In genomic region chr13:73434687-73435086, GRCm38 (mm10) we compare ENCODE assay signal across 24 mouse cellular contexts. TPM values are rescaled to one million over a fixed set of nuclear protein-coding genes. Genes with fewer than 3 reads are reported as not detected.
DNase-seq lines count a peak whose midpoint lies in the region; ATAC-seq and TF ChIP-seq lines count a peak whose summit lies in the region.
"Had no signal": no experiment of that assay in that cellular context is flagged by ENCODE, and none has a peak within 500 bp of the region (broad histone marks: within the 10 kb centered on the region; RNA-seq: fewer than 3 reads in every experiment).

No protein-coding gene starts in this region.

- no peak for TF ChIP-seq RAD21 in CH12.LX (IDR thresholded peaks at IDR 0.05; ENCODE audit: low read depth, low read length)

- no peaks in the 10 kb centered on the region for H3K9me3 ChIP-seq in liver, embryonic 13.5 days (replicated peaks)
- H3K9me3 ChIP-seq in CH12.LX (replicated peaks; ENCODE audit: low read length) = no peaks in the 10 kb centered on the region
- no peaks in the 10 kb centered on the region for H3K9me3 ChIP-seq in hindbrain, embryonic 11.5 days (ENCODE audit: control insufficient read depth, low read length)
- H3K9me3 ChIP-seq: embryonic facial prominence, embryonic 12.5 days; megakaryocyte, embryonic 14.5 days; neural tube, embryonic 15.5 days had no signal

- 62% methylated on average over 5 of the region's 5 CpGs for WGBS in liver, embryonic 13.5 days (ENCODE audit: insufficient replicate concordance)
- WGBS in hindbrain, embryonic 11.5 days = 92% methylated on average over 5 of the region's 5 CpGs

- H3K4me1 ChIP-seq in liver, embryonic 13.5 days (replicated peaks) = peaks cover 70% of the 10 kb centered on the region
- H3K4me1 ChIP-seq in CH12.LX (ENCODE audit: control insufficient read depth in 1 of 2, insufficient read depth in 2 of 2) = peaks cover 10 to 23% of the 10 kb centered on the region in 2 experiments
- H3K4me1 ChIP-seq in hindbrain, embryonic 11.5 days (replicated peaks; ENCODE audit: control insufficient read depth, insufficient read depth, low read length) = no peaks in the 10 kb centered on the region
- H3K4me1 ChIP-seq: embryonic facial prominence, embryonic 12.5 days; neural tube, embryonic 15.5 days had no signal

- no peaks in the 10 kb centered on the region for H3K36me3 ChIP-seq in liver, embryonic 13.5 days
- no peaks in the 10 kb centered on the region for H3K36me3 ChIP-seq in CH12.LX (replicated peaks in 1 of 2; ENCODE audit: control insufficient read depth in 1 of 2, insufficient read depth in 1 of 2, low read length in 1 of 2)
- H3K36me3 ChIP-seq in hindbrain, embryonic 11.5 days (ENCODE audit: control insufficient read depth, insufficient read depth, low read length) = no peaks in the 10 kb centered on the region
- H3K36me3 ChIP-seq: embryonic facial prominence, embryonic 12.5 days; neural tube, embryonic 15.5 days had no signal

- in situ Hi-C loops in CH12.LX (cut with MboI; ENCODE audit: low pct_ligation_motif_present, low pct_unique_long_range_greater_than_20kb, low sequenced_read_pairs) = loop anchor here (5.0 kb wide), 1 partner anchor 73 kb away; no protein-coding TSS in a partner anchor

- no peak for TF ChIP-seq CTCF in CH12.LX (conservative IDR thresholded peaks at IDR 0.05 in 1 of 2, IDR thresholded peaks at IDR 0.05 in 1 of 2; ENCODE audit: low read depth in 2 of 2, low read length in 2 of 2)

- H3K4me3 ChIP-seq in liver, embryonic 13.5 days (replicated peaks) = no peak overlapping the region
- no peak overlapping the region for H3K4me3 ChIP-seq in CH12.LX (replicated peaks in 1 of 3; ENCODE audit: low read depth in 2 of 3, low read length in 2 of 3, poor library complexity in 1 of 3)
- H3K4me3 ChIP-seq in hindbrain, embryonic 11.5 days (ENCODE audit: low read depth, low read length) = no peak overlapping the region
- H3K4me3 ChIP-seq: embryonic facial prominence, embryonic 12.5 days; erythroblast, embryonic 14.5 days; layer of hippocampus, adult 2 months; myocyte; neural tube, embryonic 15.5 days had no signal

- DNase-seq in liver, embryonic 13.5 days = no peak
- DNase-seq in liver (no peak), A20 (ENCODE audit: low read depth, low spot score) (peak; percentile 67), CH12.LX (ENCODE audit: extremely low read depth) (peak; percentile 26)
- peak; percentile 73 for DNase-seq in naive thymus-derived CD4-positive, alpha-beta T cell, adult 2 months (ENCODE audit: low read depth)
- no peak for DNase-seq in hindbrain, embryonic 11.5 days (ENCODE audit: low spot score)
- DNase-seq: adrenal gland, postnatal 14 days; cerebellum, adult 9-11 months; gastrocnemius, postnatal 25 days; kidney, adult 18-20 months; kidney, postnatal 10 days; lung, postnatal 10 days; midbrain, embryonic 14.5 days; right cerebral cortex, postnatal 4 days had no signal

- no peak for TF ChIP-seq POLR2A in CH12.LX (IDR thresholded peaks at IDR 0.05; ENCODE audit: low read depth, low read length)

- dilution Hi-C loops in CH12.LX (cut with MboI; ENCODE audit: extremely low pct_ligation_motif_present, extremely low pct_unique_long_range_greater_than_20kb, low sequenced_read_pairs) = no loop called here

- no peak for ATAC-seq in liver, embryonic 13.5 days (ENCODE audit: low read depth)
- no peak for ATAC-seq in megakaryocyte, adult 5-6 weeks (ENCODE audit: poor library complexity, severe bottlenecking)
- no peak for ATAC-seq in hindbrain, embryonic 11.5 days (ENCODE audit: low FRiP score)
- ATAC-seq: forebrain, embryonic 14.5 days; hindbrain, postnatal 0 days; Patski had no signal

- TF ChIP-seq EP300 in CH12.LX (IDR thresholded peaks at IDR 0.05; ENCODE audit: low read length) = no peak

- peak overlapping the region; percentile 77 for H3K27ac ChIP-seq in liver, embryonic 13.5 days
- no peak overlapping the region for H3K27ac ChIP-seq in CH12.LX (ENCODE audit: insufficient read depth, low read depth)
- no peak overlapping the region for H3K27ac ChIP-seq in hindbrain, embryonic 11.5 days (ENCODE audit: low read depth, low read length)
- H3K27ac ChIP-seq: embryonic facial prominence, embryonic 12.5 days; hindbrain, postnatal 0 days; layer of hippocampus, adult 2 months; neural tube, embryonic 15.5 days had no signal

- no peak overlapping the region for H3K4me2 ChIP-seq in liver, embryonic 13.5 days
- peak overlapping the region; percentile 38; the same call in 1 of the 2 replicates for H3K4me2 ChIP-seq in CH12.LX (ENCODE audit: insufficient read depth, low read depth, poor library complexity, severe bottlenecking)
- no peak overlapping the region for H3K4me2 ChIP-seq in hindbrain, embryonic 11.5 days (replicated peaks; ENCODE audit: low read depth, low read length)
- H3K4me2 ChIP-seq: embryonic facial prominence, embryonic 12.5 days; neural tube, embryonic 15.5 days had no signal

- peak overlapping the region; percentile 66 for H3K9ac ChIP-seq in liver, embryonic 13.5 days
- no peak overlapping the region for H3K9ac ChIP-seq in CH12.LX (ENCODE audit: insufficient read depth, low read depth)
- H3K9ac ChIP-seq in hindbrain, embryonic 11.5 days (ENCODE audit: low read depth, low read length) = no peak overlapping the region
- H3K9ac ChIP-seq: embryonic facial prominence, embryonic 12.5 days; neural tube, embryonic 15.5 days had no signal

- no peaks in the 10 kb centered on the region for H3K79me2 ChIP-seq in CH12.LX (replicated peaks; ENCODE audit: control insufficient read depth, extremely low read depth, insufficient read depth, poor library complexity, severe bottlenecking)

- H3K27me3 ChIP-seq in liver, embryonic 13.5 days = no peaks in the 10 kb centered on the region
- no peaks in the 10 kb centered on the region for H3K27me3 ChIP-seq in CH12.LX (replicated peaks)
- no peaks in the 10 kb centered on the region for H3K27me3 ChIP-seq in hindbrain, embryonic 11.5 days (ENCODE audit: control insufficient read depth, insufficient read depth, low read length)
- H3K27me3 ChIP-seq: embryonic facial prominence, embryonic 12.5 days; neural tube, embryonic 15.5 days; Patski had no signal

TF ChIP-seq in CH12.LX, 34 proteins besides CTCF, POLR2A, EP300 and RAD21:
- TF ChIP-seq PAX5 (IDR thresholded peaks at IDR 0.05; ENCODE audit: low read length) = no peak
- no peak for TF ChIP-seq IRF4 (IDR thresholded peaks at IDR 0.05; ENCODE audit: low read depth, low read length)
- no peak for TF ChIP-seq SIN3A (IDR thresholded peaks at IDR 0.05; ENCODE audit: low read length)
- no peak for TF ChIP-seq KAT2A (IDR thresholded peaks at IDR 0.05; ENCODE audit: insufficient replicate concordance, low read length)
- TF ChIP-seq ZC3H11A (IDR thresholded peaks at IDR 0.05; ENCODE audit: low read depth, low read length) = no peak
- no peak for TF ChIP-seq ETS1 (conservative IDR thresholded peaks at IDR 0.05; ENCODE audit: low read depth, low read length)
- no peak for TF ChIP-seq E2F4 (IDR thresholded peaks at IDR 0.05; ENCODE audit: insufficient replicate concordance, low read depth, low read length)

RNA-seq across cellular contexts. Expression of gene Lpcat1, which starts 32.3 kb away (rescaled TPM):
- 77.9 and 83.7 TPM in 2 replicates for polyA plus RNA-seq in liver, embryonic 13.5 days (2015; fragmentation: Nextera tagmentation; extraction: Ambion mirVana)
- total RNA-seq in CH12.LX (2012; rRNA removed) (22.6 and 24.4 TPM in 2 replicates), CH12.LX (2014; rRNA removed) (36.2 and 40.4 TPM in 2 replicates)
- polyA plus RNA-seq in CH12.LX (2012; ENCODE audit: insufficient read length, low read depth) = 33.2 and 36.9 TPM in 2 replicates
- total RNA-seq in megakaryocyte, adult 5-6 weeks (2015) = 12.7 and 14.9 TPM in 2 replicates
- 23.5 and 23.6 TPM in 2 replicates for total RNA-seq in megakaryocyte, adult 5-6 weeks (2017)
- 51.2 and 51.5 TPM in 2 replicates for polyA plus RNA-seq in hindbrain, embryonic 11.5 days (2014; fragmentation: Nextera tagmentation; extraction: Ambion mirVana)

Comparison
In these comparisons a context has a peak if more than half of its experiments do, and no peak if none do; other contexts are left out.
1. DNase-seq: peak in A20 (single experiment), CH12.LX (single experiment) and naive thymus-derived CD4-positive, alpha-beta T cell, adult 2 months (single experiment); none in liver, embryonic 13.5 days (single experiment), liver (single experiment) and hindbrain, embryonic 11.5 days (single experiment).